Mouse (Mus musculus): ENCODE results near the gene Magi1. TPM values are rescaled to one million over a fixed set of nuclear protein-coding genes. Genes with fewer than 3 reads are reported as not detected.

The Magi1 gene
- polyA plus RNA-seq, 1 experiment from 2014 or later, result 29.1 TPM

GRCm38 (mm10) chr6:94164753-94165536 is 118.8 kb downstream of the Magi1 start:
- Histone ChIP-seq H3K27me3 (no peaks in the 10 kb centered on the region), H3K27ac (no peak overlapping the region), H3K9ac (no peak overlapping the region), H3K4me1 (replicated peaks) (peaks cover 24% of the 10 kb centered on the region), H3K4me3 (no peak overlapping the region), H3K9me3 (no peaks in the 10 kb centered on the region), H3K4me2 (no peak overlapping the region), H3K36me3 (no peaks in the 10 kb centered on the region)
- WGBS, result 86% methylated on average over 9 of the region's 9 CpGs
- no peak for ATAC-seq (ENCODE audit: low FRiP score)

- no peaks in the 10 kb centered on the region for H3K9me3 ChIP-seq
- ATAC-seq (ENCODE audit: low FRiP score), result no peak
- 33% methylated on average over 9 of the region's 9 CpGs for WGBS
- H3K4me2 ChIP-seq, result peak overlapping the region; percentile 28
- peak overlapping the region; percentile 50; the same call in 1 of the 2 replicates for H3K27ac ChIP-seq
- no peaks in the 10 kb centered on the region for H3K36me3 ChIP-seq
- peaks cover 24% of the 10 kb centered on the region for H3K4me1 ChIP-seq (replicated peaks)
- no peak overlapping the region for H3K9ac ChIP-seq
- H3K27me3 ChIP-seq, result no peaks in the 10 kb centered on the region
- no peak overlapping the region for H3K4me3 ChIP-seq
Observed at GRCm38 (mm10) chr6:94163325-94163995, 120.3 kb downstream of the Magi1 start.

- WGBS, result 42% methylated on average over 8 of the region's 8 CpGs
Observed at GRCm38 (mm10) chr6:94162918-94163317, 120.8 kb downstream of the Magi1 start.

GRCm38 (mm10) chr6:94159256-94159655 is 124.5 kb downstream of the Magi1 start:
- ATAC-seq (ENCODE audit: low FRiP score), result no peak
- WGBS, result 77% methylated on average over 2 of the region's 2 CpGs

More at GRCm38 (mm10) chr6:94162918-94163317, 120.8 kb downstream of the Magi1 start:
- H3K9me3 ChIP-seq, result no peaks in the 10 kb centered on the region
- H3K4me2 ChIP-seq, result peak overlapping the region; percentile 28
- no peak overlapping the region for H3K4me3 ChIP-seq
- peaks cover 24% of the 10 kb centered on the region for H3K4me1 ChIP-seq (replicated peaks)
- H3K36me3 ChIP-seq, result no peaks in the 10 kb centered on the region
- no peak for ATAC-seq (ENCODE audit: low FRiP score)
- H3K9ac ChIP-seq, result no peak overlapping the region
- peak overlapping the region; percentile 50; the same call in 1 of the 2 replicates for H3K27ac ChIP-seq
- no peaks in the 10 kb centered on the region for H3K27me3 ChIP-seq

GRCm38 (mm10) chr6:94158119-94158848 is 125.4 kb downstream of the Magi1 start:
- no peak overlapping the region for H3K4me2 ChIP-seq
- no peak overlapping the region for H3K4me3 ChIP-seq
- H3K9me3 ChIP-seq, result no peaks in the 10 kb centered on the region
- WGBS, result 92% methylated on average over 3 of the region's 3 CpGs
- no peaks in the 10 kb centered on the region for H3K27me3 ChIP-seq
- peaks cover 10% of the 10 kb centered on the region for H3K4me1 ChIP-seq (replicated peaks)
- ATAC-seq (ENCODE audit: low FRiP score), result no peak
- H3K36me3 ChIP-seq, result no peaks in the 10 kb centered on the region
- H3K27ac ChIP-seq, result no peak overlapping the region
- no peak overlapping the region for H3K9ac ChIP-seq

More at GRCm38 (mm10) chr6:94159256-94159655, 124.5 kb downstream of the Magi1 start:
- Histone ChIP-seq H3K27me3 (no peaks in the 10 kb centered on the region), H3K36me3 (no peaks in the 10 kb centered on the region), H3K9me3 (no peaks in the 10 kb centered on the region), H3K4me1 (replicated peaks) (peaks cover 18% of the 10 kb centered on the region), H3K9ac (no peak overlapping the region), H3K4me3 (no peak overlapping the region), H3K4me2 (no peak overlapping the region), H3K27ac (no peak overlapping the region)

GRCm38 (mm10) chr6:94155996-94156395 is 127.7 kb downstream of the Magi1 start:
- WGBS, result 68% methylated on average over 4 of the region's 4 CpGs
- H3K4me3 ChIP-seq, result no peak overlapping the region
- H3K4me2 ChIP-seq, result no peak overlapping the region

GRCm38 (mm10) chr6:94154854-94155601 is 128.7 kb downstream of the Magi1 start:
- no peak for ATAC-seq (ENCODE audit: low FRiP score)
- no peak overlapping the region for H3K9ac ChIP-seq
- no peaks in the 10 kb centered on the region for H3K36me3 ChIP-seq
- no peaks in the 10 kb centered on the region for H3K4me1 ChIP-seq (replicated peaks)
- no peaks in the 10 kb centered on the region for H3K9me3 ChIP-seq
- no peak overlapping the region for H3K4me3 ChIP-seq
- H3K27me3 ChIP-seq, result no peaks in the 10 kb centered on the region
- WGBS, result 86% methylated on average over 3 of the region's 3 CpGs
- no peak overlapping the region for H3K27ac ChIP-seq
- no peak overlapping the region for H3K4me2 ChIP-seq

More at GRCm38 (mm10) chr6:94155996-94156395, 127.7 kb downstream of the Magi1 start:
- no peaks in the 10 kb centered on the region for H3K9me3 ChIP-seq
- no peak for ATAC-seq (ENCODE audit: low FRiP score)
- no peaks in the 10 kb centered on the region for H3K27me3 ChIP-seq
- no peak overlapping the region for H3K27ac ChIP-seq
- H3K4me1 ChIP-seq (replicated peaks), result no peaks in the 10 kb centered on the region
- H3K9ac ChIP-seq, result no peak overlapping the region
- H3K36me3 ChIP-seq, result no peaks in the 10 kb centered on the region

- Histone ChIP-seq H3K4me2 (no peak overlapping the region), H3K4me1 (replicated peaks) (no peaks in the 10 kb centered on the region), H3K9me3 (no peaks in the 10 kb centered on the region), H3K9ac (no peak overlapping the region), H3K27ac (no peak overlapping the region), H3K27me3 (no peaks in the 10 kb centered on the region), H3K36me3 (no peaks in the 10 kb centered on the region), H3K4me3 (no peak overlapping the region)
- 86% methylated on average over 9 of the region's 9 CpGs for WGBS
- no peak for ATAC-seq (ENCODE audit: low FRiP score)
Observed at GRCm38 (mm10) chr6:94152881-94153280, 130.8 kb downstream of the Magi1 start.

GRCm38 (mm10) chr6:94150876-94151275 is 132.8 kb downstream of the Magi1 start:
- 43% methylated on average over 4 of the region's 4 CpGs for WGBS
- no peak overlapping the region for H3K4me3 ChIP-seq
- no peak overlapping the region for H3K4me2 ChIP-seq
- no peaks in the 10 kb centered on the region for H3K36me3 ChIP-seq
- no peaks in the 10 kb centered on the region for H3K27me3 ChIP-seq
- no peak for ATAC-seq (ENCODE audit: low FRiP score)
- no peak overlapping the region for H3K27ac ChIP-seq
- H3K9me3 ChIP-seq, result no peaks in the 10 kb centered on the region
- H3K4me1 ChIP-seq (replicated peaks), result peaks cover 11% of the 10 kb centered on the region
- H3K9ac ChIP-seq, result no peak overlapping the region

GRCm38 (mm10) chr6:94149800-94150199 is 133.9 kb downstream of the Magi1 start:
- no peaks in the 10 kb centered on the region for H3K9me3 ChIP-seq
- H3K4me2 ChIP-seq, result no peak overlapping the region
- no peaks in the 10 kb centered on the region for H3K36me3 ChIP-seq
- no peak overlapping the region for H3K9ac ChIP-seq
- no peak overlapping the region for H3K27ac ChIP-seq
- no peak overlapping the region for H3K4me3 ChIP-seq
- WGBS, result 68% methylated on average over 2 of the region's 2 CpGs
- H3K27me3 ChIP-seq, result no peaks in the 10 kb centered on the region
- peaks cover 15% of the 10 kb centered on the region for H3K4me1 ChIP-seq (replicated peaks)
- ATAC-seq (ENCODE audit: low FRiP score), result no peak

GRCm38 (mm10) chr6:94146206-94146493 is 137.6 kb downstream of the Magi1 start:
- Histone ChIP-seq H3K36me3 (no peaks in the 10 kb centered on the region), H3K9ac (no peak overlapping the region), H3K27me3 (no peaks in the 10 kb centered on the region), H3K4me3 (no peak overlapping the region), H3K27ac (no peak overlapping the region), H3K9me3 (no peaks in the 10 kb centered on the region), H3K4me1 (replicated peaks) (peaks cover 15% of the 10 kb centered on the region), H3K4me2 (no peak overlapping the region)
- no peak for ATAC-seq (ENCODE audit: low FRiP score)
- WGBS, result 71% methylated on average over 1 of the region's 1 CpGs

Data from hindbrain, embryonic 13.5 days (tissue).